Mouse (Mus musculus) hindbrain, embryonic 11.5 days (tissue): ENCODE data around the gene Rbbp6. TPM values are rescaled to one million over a fixed set of nuclear protein-coding genes. Genes with fewer than 3 reads are reported as not detected.

Source experiments
- ATAC-seq: fragments of 200-750 bp; cut with Nextera tagmentation; 2 replicates; pipeline ENCODE4 v1.8.0; 2017; ENCODE audit warnings: mild to moderate bottlenecking, moderate TSS enrichment, moderate library complexity; ENCODE audit not compliant: low FRiP score
- DNase-seq: peaks from one replicate; pipeline ENCODE4 v3.0.0-alpha.2; 2015; ENCODE audit warnings: low spot score
- H3K27ac ChIP-seq: fragments of 300-500 bp; sonication (generic); 2 replicates; pipeline ENCODE4 v1.5.1; 2014; ENCODE audit warnings: mild to moderate bottlenecking, low read depth, low read length
- H3K27me3 ChIP-seq: fragments of 300-500 bp; sonication (generic); 2 replicates; pipeline ENCODE4 v1.6.1; 2014; ENCODE audit warnings: mild to moderate bottlenecking, low read length, moderate library complexity, mixed read lengths; ENCODE audit not compliant: control insufficient read depth, insufficient read depth
- H3K36me3 ChIP-seq: fragments of 300-500 bp; sonication (generic); 2 replicates; pipeline ENCODE4 v1.6.1; 2014; ENCODE audit warnings: mild to moderate bottlenecking, low read length, moderate library complexity, mixed read lengths; ENCODE audit not compliant: control insufficient read depth, insufficient read depth
- H3K4me1 ChIP-seq: fragments of 300-500 bp; sonication (generic); replicated peaks from 2 replicates; pipeline ENCODE4 v1.6.1; 2014; ENCODE audit warnings: low read length, mixed read lengths; ENCODE audit not compliant: control insufficient read depth, insufficient read depth
- H3K4me2 ChIP-seq: fragments of 300-500 bp; sonication (generic); replicated peaks from 2 replicates; pipeline ENCODE4 v1.6.1; 2014; ENCODE audit warnings: mild to moderate bottlenecking, low read depth, low read length
- H3K4me3 ChIP-seq: fragments of 300-500 bp; sonication (generic); 2 replicates; pipeline ENCODE4 v1.5.1; 2014; ENCODE audit warnings: low read depth, low read length
- H3K9ac ChIP-seq: fragments of 300-500 bp; sonication (generic); 2 replicates; pipeline ENCODE4 v1.6.1; 2014; ENCODE audit warnings: low read depth, low read length
- H3K9me3 ChIP-seq: fragments of 300-500 bp; sonication (generic); 2 replicates; pipeline ENCODE4 v1.6.1; 2016; ENCODE audit warnings: low read length; ENCODE audit not compliant: control insufficient read depth
- WGBS: fragments of 180-500 bp; shearing (Covaris S2); extraction: QIAGEN DNeasy Blood & Tissue Kit; methylation state at CpG from one replicate; pipeline ENCODE4 v1.1.7; 2014; 5-methylcytosine and 5-hydroxymethylcytosine counted together
- polyA plus RNA-seq: library from polyadenylated mRNA; unstranded; fragments of >200 nt; fragmentation: Nextera tagmentation; extraction: Ambion mirVana; gene quantifications from 2 replicates; pipeline ENCODE4 v1.2.1, GENCODE M21; 2014

Rbbp6 gene
- polyA plus RNA-seq, 1 experiment from 2014 or later, result 46.6 TPM

DNA sequence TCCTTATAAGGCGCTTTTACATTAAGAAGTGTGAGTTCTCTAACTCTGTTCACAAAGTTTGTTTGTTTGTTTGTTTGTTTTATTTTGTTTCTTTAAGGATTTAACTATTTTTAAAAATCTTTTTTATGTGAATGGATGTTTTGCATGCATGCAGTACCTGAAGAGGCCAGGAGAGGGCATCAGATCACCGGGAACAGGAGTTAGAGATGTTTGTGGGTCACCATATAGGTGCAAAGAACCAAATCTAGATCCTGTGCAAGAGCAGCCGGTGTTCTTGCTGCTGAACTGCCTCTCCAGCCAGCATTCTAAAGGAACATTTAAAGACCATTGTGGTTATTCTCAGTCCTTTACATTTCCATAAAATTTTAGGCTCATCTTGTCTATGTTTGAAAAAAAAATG lies 52.1 kb downstream of the Rbbp6 start:
- WGBS, result 28% methylated on average over 3 of the region's 3 CpGs
- no peaks in the 10 kb centered on the region for H3K9me3 ChIP-seq
- no peak overlapping the region for H3K4me3 ChIP-seq
- H3K27me3 ChIP-seq, result no peaks in the 10 kb centered on the region
- H3K4me2 ChIP-seq, result no peak overlapping the region
- ATAC-seq, result no peak
- no peak overlapping the region for H3K27ac ChIP-seq
- DNase-seq, result peak; percentile 64
- no peaks in the 10 kb centered on the region for H3K4me1 ChIP-seq
- H3K9ac ChIP-seq, result no peak overlapping the region
- no peaks in the 10 kb centered on the region for H3K36me3 ChIP-seq

DNA sequence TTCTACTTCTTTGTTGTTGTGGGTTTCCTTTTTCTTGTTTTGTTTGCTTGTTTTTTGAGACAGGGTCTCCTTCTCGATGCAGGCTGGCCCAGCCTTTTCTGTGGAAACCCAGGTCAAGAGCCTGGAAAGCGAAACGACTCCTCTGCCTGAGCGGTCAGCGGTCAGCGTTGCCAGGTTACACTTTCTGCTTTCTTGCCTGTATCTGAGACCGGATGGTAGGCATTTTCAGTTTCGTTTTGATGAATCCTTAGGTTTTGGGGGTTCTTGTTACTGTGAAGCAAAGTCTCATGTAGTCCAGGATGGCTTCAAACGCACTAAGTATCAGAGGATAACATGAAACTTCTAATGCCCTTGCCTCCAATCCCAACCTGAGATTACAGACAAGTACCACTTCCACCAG lies 59.6 kb downstream of the Rbbp6 start:
- DNase-seq (no peak), ATAC-seq (no peak)
- Histone ChIP-seq H3K27ac (no peak overlapping the region), H3K4me2 (no peak overlapping the region), H3K36me3 (no peaks in the 10 kb centered on the region), H3K4me3 (no peak overlapping the region), H3K9me3 (no peaks in the 10 kb centered on the region), H3K4me1 (no peaks in the 10 kb centered on the region), H3K27me3 (no peaks in the 10 kb centered on the region), H3K9ac (no peak overlapping the region)
- 72% methylated on average over 9 of the region's 9 CpGs for WGBS

DNA sequence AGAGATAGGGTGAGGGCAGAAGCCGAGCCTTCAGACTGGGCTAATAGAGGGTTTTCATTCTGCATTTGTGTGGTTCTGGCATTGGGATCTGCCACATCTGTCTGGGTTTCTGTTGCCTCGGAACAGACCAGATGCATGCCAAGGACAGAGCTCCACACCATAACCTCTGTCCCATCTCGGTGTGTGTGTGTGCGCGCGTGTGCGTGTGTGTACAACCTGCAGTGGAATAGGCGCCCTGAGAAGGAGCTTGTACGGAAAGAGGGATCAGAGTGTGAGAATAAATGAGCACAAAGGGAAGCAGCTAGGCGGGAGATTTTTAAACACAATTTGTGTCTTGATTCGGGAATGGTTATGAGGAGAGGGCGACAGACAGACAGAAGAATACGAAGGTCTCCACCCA lies 64.8 kb downstream of the Rbbp6 start:
- ATAC-seq (peak; percentile 28; the same call in 1 of the 2 replicates), DNase-seq (no peak)
- WGBS, result 22% methylated on average over 13 of the region's 13 CpGs
- peak overlapping the region; percentile 29 for H3K4me3 ChIP-seq
- no peaks in the 10 kb centered on the region for H3K9me3 ChIP-seq
- H3K27me3 ChIP-seq, result no peaks in the 10 kb centered on the region
- H3K36me3 ChIP-seq, result no peaks in the 10 kb centered on the region
- H3K27ac ChIP-seq, result peak overlapping the region; percentile 37; the same call in 1 of the 2 replicates
- peaks cover 3% of the 10 kb centered on the region for H3K4me1 ChIP-seq
- H3K4me2 ChIP-seq, result peak overlapping the region; percentile 53
- peak overlapping the region; percentile 49; the same call in 1 of the 2 replicates for H3K9ac ChIP-seq

DNA sequence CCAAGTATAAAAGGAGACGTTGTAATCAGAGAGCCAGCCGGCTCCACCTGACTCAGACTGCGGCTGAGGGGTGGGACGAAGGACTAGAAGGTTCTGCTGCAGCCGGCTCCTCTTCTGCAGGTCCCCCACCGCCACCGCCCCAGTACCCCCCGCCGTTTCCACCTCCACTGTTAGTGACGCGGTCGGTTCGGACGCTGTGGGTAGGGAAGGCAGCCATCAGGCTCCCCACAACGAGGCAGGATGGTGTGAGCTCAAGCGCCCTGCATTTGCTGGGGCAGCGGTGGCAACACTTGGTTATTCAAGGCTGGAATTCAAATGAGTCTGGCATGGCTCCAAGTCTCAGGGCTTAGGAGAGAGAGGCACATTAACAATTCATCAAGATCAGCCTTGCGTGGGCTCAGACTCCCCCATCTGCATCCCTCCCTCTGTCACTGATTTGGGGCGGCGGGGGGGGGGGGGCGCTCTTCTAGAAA lies 65.3 kb downstream of the Rbbp6 start:
- ATAC-seq, result peak; percentile 88
- 1% methylated on average over 19 of the region's 21 CpGs for WGBS

DNA sequence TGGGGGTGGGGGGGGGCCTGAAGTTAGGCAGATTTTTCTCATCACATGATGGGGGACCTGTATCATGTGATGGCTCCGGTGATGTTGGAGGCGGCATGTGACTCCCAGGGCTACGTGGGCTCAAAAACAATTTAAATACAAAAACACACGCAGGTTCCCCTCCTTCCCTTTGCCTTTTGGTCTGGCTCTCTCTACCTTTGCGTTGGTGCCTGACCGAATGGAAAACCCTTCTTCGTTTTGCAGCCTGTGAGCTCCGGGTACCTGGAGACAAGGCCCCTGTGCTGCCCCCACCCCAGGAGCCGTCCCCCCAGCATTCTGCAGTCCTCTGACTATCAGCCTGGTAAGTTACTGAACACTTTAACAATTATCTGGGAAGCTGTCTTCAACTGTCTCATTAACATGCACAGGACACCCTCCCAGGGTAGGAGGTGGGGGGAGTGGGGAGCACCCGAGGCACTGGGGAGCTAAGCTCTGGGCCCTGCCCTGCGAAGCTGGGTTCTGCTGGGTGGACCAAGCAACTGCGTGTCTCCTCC lies 65.8 kb downstream of the Rbbp6 start:
- H3K9me3 ChIP-seq, result no peaks in the 10 kb centered on the region
- peak; percentile 82 for ATAC-seq
- DNase-seq, result peak; percentile 53

More for the DNA sequence above, 65.3 kb downstream of the Rbbp6 start:
- Histone ChIP-seq H3K4me3 (peak overlapping the region; percentile 29), H3K9me3 (no peaks in the 10 kb centered on the region), H3K27ac (peak overlapping the region; percentile 37), H3K4me2 (peak overlapping the region; percentile 53), H3K27me3 (no peaks in the 10 kb centered on the region), H3K9ac (peak overlapping the region; percentile 49; the same call in 1 of the 2 replicates), H3K4me1 (peaks cover 3% of the 10 kb centered on the region), H3K36me3 (no peaks in the 10 kb centered on the region)
- peak; percentile 88 for DNase-seq

DNA sequence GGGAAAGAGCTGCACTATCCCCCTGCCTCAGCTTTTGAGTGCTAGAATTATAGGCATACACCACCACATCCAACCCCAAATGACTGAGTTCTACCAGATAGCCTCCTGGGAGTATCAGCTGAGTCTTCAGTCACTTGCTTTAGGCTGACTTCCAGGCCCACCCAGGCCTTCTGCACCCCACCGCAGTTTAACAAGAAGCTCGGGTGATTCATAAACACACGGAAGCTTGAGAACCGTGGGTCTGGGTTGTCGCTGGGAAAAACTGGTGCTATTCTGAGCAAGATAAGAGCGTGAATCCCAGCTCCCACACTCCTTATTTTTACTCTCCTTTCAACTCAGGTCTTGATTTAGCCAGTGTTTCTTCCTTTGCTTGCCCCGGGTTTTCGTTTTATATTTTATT lies 69.8 kb downstream of the Rbbp6 start:
- Histone ChIP-seq H3K4me2 (no peak overlapping the region), H3K4me3 (no peak overlapping the region), H3K27me3 (no peaks in the 10 kb centered on the region), H3K9me3 (no peaks in the 10 kb centered on the region), H3K36me3 (no peaks in the 10 kb centered on the region), H3K9ac (no peak overlapping the region), H3K4me1 (peaks cover 3% of the 10 kb centered on the region), H3K27ac (no peak overlapping the region)
- no peak for DNase-seq
- no peak for ATAC-seq
- 87% methylated on average over 8 of the region's 8 CpGs for WGBS

More for the DNA sequence above, 65.8 kb downstream of the Rbbp6 start:
- 3% methylated on average over 12 of the region's 12 CpGs for WGBS
- Histone ChIP-seq H3K9ac (peak overlapping the region; percentile 57), H3K4me2 (peak overlapping the region; percentile 53), H3K4me3 (peak overlapping the region; percentile 29), H3K27me3 (no peaks in the 10 kb centered on the region), H3K36me3 (no peaks in the 10 kb centered on the region), H3K27ac (0 out of 2 replicates have a peak overlapping the region, but pooled peaks have one; percentile 3), H3K4me1 (peaks cover 3% of the 10 kb centered on the region)

DNA sequence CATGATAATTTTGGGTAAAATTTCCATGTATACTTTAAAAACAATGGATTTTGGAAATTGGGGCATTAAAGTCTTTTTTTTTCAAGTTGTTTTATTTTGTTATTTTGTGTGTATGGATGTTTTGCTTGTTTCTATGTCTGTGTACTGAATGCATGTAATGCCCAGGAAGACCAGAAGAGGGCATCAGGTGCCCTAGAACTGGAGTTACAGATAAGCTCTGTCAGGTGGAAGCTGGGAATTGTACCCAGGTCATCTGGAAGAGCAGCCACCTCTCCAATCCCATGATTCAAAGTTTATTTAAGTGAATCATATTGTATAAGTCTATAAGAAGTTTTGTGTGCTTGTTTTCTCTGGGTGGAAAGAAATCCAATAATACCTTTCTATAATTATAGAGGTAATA lies 73.8 kb downstream of the Rbbp6 start:
- no peaks in the 10 kb centered on the region for H3K4me1 ChIP-seq
- no peak overlapping the region for H3K27ac ChIP-seq
- ATAC-seq (no peak), DNase-seq (no peak)
- H3K9ac ChIP-seq, result no peak overlapping the region
- H3K9me3 ChIP-seq, result no peaks in the 10 kb centered on the region
- no peak overlapping the region for H3K4me3 ChIP-seq
- H3K27me3 ChIP-seq, result no peaks in the 10 kb centered on the region
- no peaks in the 10 kb centered on the region for H3K36me3 ChIP-seq
- no peak overlapping the region for H3K4me2 ChIP-seq

DNA sequence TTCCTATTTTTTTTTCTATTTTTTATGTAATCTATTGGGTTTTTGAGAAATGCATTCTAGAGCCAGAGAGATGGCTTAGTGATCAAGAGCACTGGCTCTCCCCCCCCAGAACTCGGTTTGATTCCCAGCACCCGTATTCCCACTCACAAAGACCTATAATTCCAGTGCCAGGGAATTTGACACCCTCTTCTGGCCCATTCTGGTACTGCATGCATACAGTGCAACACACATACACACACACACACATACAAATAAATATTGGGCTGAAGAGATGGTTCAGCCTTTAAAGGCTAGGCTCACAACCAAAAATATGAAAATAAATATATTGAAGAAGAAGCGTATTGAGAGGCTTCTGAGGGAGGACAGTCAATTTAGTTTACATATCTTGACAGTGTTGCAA lies 79.7 kb downstream of the Rbbp6 start:
- H3K4me3 ChIP-seq, result no peak overlapping the region
- WGBS, result 95% methylated on average over 3 of the region's 3 CpGs
- H3K27ac ChIP-seq, result no peak overlapping the region
- no peaks in the 10 kb centered on the region for H3K9me3 ChIP-seq
- H3K36me3 ChIP-seq, result no peaks in the 10 kb centered on the region
- H3K9ac ChIP-seq, result no peak overlapping the region
- DNase-seq (no peak), ATAC-seq (no peak)
- H3K27me3 ChIP-seq, result no peaks in the 10 kb centered on the region
- no peaks in the 10 kb centered on the region for H3K4me1 ChIP-seq
- H3K4me2 ChIP-seq, result no peak overlapping the region

DNA sequence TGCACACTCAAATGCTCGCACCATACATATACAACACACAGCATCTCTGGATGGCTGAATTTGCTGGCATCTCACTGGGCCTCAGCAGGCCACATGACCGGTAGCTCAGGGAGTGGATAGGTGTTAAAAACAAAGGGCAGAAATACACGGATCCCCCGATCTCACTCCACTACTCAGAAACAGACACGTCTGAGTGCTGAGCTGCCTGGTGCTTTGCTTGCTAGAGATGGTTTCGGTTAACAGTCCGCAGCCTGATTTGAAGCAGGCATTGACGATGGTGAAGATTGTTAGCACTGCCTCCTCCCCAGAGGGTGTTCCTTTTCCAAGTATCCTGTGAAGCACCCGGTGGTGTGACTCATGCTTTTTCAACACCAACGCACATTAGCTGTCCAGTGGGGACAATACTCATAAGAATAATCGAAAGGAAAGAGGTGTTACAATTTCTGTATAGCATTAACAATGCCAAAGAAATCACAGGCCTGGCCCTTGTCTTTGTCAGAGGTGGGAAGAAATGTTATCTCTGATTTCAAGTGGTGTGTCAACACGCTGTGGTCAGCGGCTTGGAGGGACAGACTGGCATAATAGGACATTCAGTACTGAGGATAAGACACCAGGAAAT lies 81.1 kb downstream of the Rbbp6 start:
- 75% methylated on average over 13 of the region's 13 CpGs for WGBS
- DNase-seq (no peak), ATAC-seq (no peak)
- H3K4me2 ChIP-seq, result no peak overlapping the region
- H3K27ac ChIP-seq, result no peak overlapping the region
- H3K36me3 ChIP-seq, result no peaks in the 10 kb centered on the region
- no peaks in the 10 kb centered on the region for H3K4me1 ChIP-seq
- H3K9me3 ChIP-seq, result no peaks in the 10 kb centered on the region
- no peak overlapping the region for H3K9ac ChIP-seq
- H3K27me3 ChIP-seq, result no peaks in the 10 kb centered on the region
- no peak overlapping the region for H3K4me3 ChIP-seq
